Mouse (Mus musculus) midbrain, embryonic 14.5 days (tissue): ENCODE data around the gene Otol1. TPM values are rescaled to one million over a fixed set of nuclear protein-coding genes. Genes with fewer than 3 reads are reported as not detected.
A peak's percentile ranks its signal among the peaks of the same experiment; 100 is the strongest.

Experiments used
- ATAC-seq: fragments of 200-750 bp; cut with Nextera tagmentation; 2 replicates; pipeline ENCODE4 v1.8.0; 2017; ENCODE audit warnings: moderate number of reproducible peaks, moderate library complexity; ENCODE audit not compliant: low FRiP score, low TSS enrichment
- DNase-seq: peaks from one replicate; pipeline ENCODE4 v3.0.0-alpha.2; 2015
- H3K27ac ChIP-seq: fragments of 300-500 bp; sonication (generic); replicated peaks from 2 replicates; pipeline ENCODE4 v1.5.1; 2014; ENCODE audit warnings: mild to moderate bottlenecking, low read depth, low read length, moderate library complexity
- H3K27me3 ChIP-seq: fragments of 300-500 bp; sonication (generic); 2 replicates; pipeline ENCODE4 v1.6.1; 2014; ENCODE audit warnings: low read length, control low read depth, mixed read lengths; ENCODE audit not compliant: control insufficient read depth, insufficient read depth
- H3K36me3 ChIP-seq: fragments of 300-500 bp; sonication (generic); 2 replicates; pipeline ENCODE4 v1.6.1; 2014; ENCODE audit warnings: low read length, control low read depth; ENCODE audit not compliant: control insufficient read depth, insufficient read depth
- H3K4me1 ChIP-seq: fragments of 300-500 bp; sonication (generic); 2 replicates; pipeline ENCODE4 v1.6.1; 2014; ENCODE audit warnings: mild to moderate bottlenecking, antibody characterized with exemption, low read length, control low read depth; ENCODE audit not compliant: control insufficient read depth, insufficient read depth
- H3K4me2 ChIP-seq: fragments of 300-500 bp; sonication (generic); 2 replicates; pipeline ENCODE4 v1.6.1; 2014; ENCODE audit warnings: mild to moderate bottlenecking, low read length, moderate library complexity
- H3K4me3 ChIP-seq: fragments of 300-500 bp; sonication (generic); replicated peaks from 2 replicates; pipeline ENCODE4 v1.5.1; 2014; ENCODE audit warnings: low read depth, low read length
- H3K9ac ChIP-seq: fragments of 300-500 bp; sonication (generic); replicated peaks from 2 replicates; pipeline ENCODE4 v1.6.1; 2014; ENCODE audit warnings: mild to moderate bottlenecking, low read length, moderate library complexity
- H3K9me3 ChIP-seq: fragments of 300-500 bp; sonication (generic); 2 replicates; pipeline ENCODE4 v1.6.1; 2016; ENCODE audit warnings: low read length, control low read depth, mixed read lengths; ENCODE audit not compliant: control insufficient read depth
- WGBS: fragments of 180-500 bp; shearing (Covaris S2); extraction: QIAGEN DNeasy Blood & Tissue Kit; methylation state at CpG from one replicate; pipeline ENCODE4 v1.1.7; 2014; 5-methylcytosine and 5-hydroxymethylcytosine counted together
- polyA plus RNA-seq: library from polyadenylated mRNA; unstranded; fragments of >200 nt; fragmentation: Nextera tagmentation; extraction: Ambion mirVana; gene quantifications from 2 replicates; pipeline ENCODE4 v1.2.1, GENCODE M21; 2014

Gene Otol1
- polyA plus RNA-seq, 1 experiment from 2014 or later, result not detected

DNA sequence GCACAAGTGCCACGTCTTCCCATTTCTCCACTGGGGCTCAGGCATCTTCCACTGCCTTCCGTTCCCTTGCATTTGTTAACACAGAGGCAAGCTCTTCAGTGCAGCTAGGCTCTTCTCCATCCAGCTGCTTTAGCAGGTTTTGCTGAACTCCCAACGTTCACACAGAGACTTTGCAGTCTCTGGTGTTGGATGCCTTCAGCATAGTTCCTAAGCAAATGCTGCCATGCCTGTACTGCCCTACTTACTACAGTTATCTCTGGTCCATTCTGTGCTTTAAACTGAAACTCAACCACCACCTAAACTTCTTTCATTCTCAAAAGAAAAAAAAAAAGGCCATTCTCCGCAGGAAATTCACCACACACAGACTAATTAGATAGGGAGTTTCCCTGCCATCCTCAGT is 5.2 kb downstream of the Otol1 start:
- 75% methylated on average over 4 of the region's 4 CpGs for WGBS
- Histone ChIP-seq H3K9me3 (no peaks in the 10 kb centered on the region), H3K4me2 (no peak overlapping the region), H3K9ac (no peak overlapping the region), H3K4me3 (no peak overlapping the region), H3K27me3 (no peaks in the 10 kb centered on the region), H3K36me3 (no peaks in the 10 kb centered on the region), H3K27ac (no peak overlapping the region), H3K4me1 (no peaks in the 10 kb centered on the region)
- no peak for ATAC-seq
- no peak for DNase-seq

DNA sequence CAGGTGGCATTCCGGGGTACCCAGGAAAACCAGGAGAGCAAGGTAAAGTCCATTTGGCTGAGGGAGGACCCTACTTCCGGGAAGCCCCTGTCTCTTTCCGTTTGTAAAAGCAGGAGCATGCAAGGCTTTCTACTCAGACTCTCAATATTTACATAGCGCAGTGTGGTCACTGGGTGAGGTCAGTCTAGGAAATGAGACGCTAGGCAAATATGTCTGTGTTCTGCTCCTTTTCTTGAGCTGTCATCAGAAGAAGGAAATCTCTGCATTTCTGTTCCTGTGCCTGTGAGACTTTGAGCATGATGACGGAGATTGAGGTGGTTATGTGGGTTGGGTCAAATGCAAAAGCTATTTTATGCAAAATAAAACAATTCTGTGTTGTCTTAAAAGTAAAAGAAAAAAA is 19.2 kb downstream of the Otol1 start:
- no peak for DNase-seq
- no peak overlapping the region for H3K9ac ChIP-seq
- H3K27ac ChIP-seq, result no peak overlapping the region
- no peak overlapping the region for H3K4me3 ChIP-seq
- H3K9me3 ChIP-seq, result no peaks in the 10 kb centered on the region
- ATAC-seq, result no peak
- no peaks in the 10 kb centered on the region for H3K4me1 ChIP-seq
- no peaks in the 10 kb centered on the region for H3K36me3 ChIP-seq
- no peak overlapping the region for H3K4me2 ChIP-seq
- WGBS, result 70% methylated on average over 6 of the region's 6 CpGs
- no peaks in the 10 kb centered on the region for H3K27me3 ChIP-seq

DNA sequence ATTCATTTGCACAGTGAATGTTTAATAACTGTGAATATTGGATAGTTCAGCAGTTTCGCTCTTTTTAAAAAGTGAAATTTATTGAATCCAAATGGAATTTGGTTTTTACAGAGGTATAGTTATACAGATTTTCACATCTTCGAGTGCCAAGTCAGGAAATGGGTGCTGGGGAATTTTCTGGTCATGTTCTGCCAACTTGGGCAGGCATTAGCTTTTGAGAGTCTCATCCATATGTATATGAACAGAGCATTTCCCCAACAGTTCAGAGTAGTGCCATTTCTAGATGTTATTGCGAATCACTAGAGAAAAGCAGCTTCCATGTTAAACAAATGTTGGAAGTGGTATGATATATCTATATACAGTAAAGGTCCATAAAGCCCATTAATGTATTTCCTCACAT is 21.8 kb downstream of the Otol1 start:
- H3K4me1 ChIP-seq, result no peaks in the 10 kb centered on the region
- H3K9me3 ChIP-seq, result no peaks in the 10 kb centered on the region
- no peak for ATAC-seq
- H3K27ac ChIP-seq, result no peak overlapping the region
- H3K4me3 ChIP-seq, result no peak overlapping the region
- H3K27me3 ChIP-seq, result no peaks in the 10 kb centered on the region
- DNase-seq, result no peak
- 88% methylated on average over 3 of the region's 3 CpGs for WGBS
- no peaks in the 10 kb centered on the region for H3K36me3 ChIP-seq
- no peak overlapping the region for H3K9ac ChIP-seq
- no peak overlapping the region for H3K4me2 ChIP-seq

DNA sequence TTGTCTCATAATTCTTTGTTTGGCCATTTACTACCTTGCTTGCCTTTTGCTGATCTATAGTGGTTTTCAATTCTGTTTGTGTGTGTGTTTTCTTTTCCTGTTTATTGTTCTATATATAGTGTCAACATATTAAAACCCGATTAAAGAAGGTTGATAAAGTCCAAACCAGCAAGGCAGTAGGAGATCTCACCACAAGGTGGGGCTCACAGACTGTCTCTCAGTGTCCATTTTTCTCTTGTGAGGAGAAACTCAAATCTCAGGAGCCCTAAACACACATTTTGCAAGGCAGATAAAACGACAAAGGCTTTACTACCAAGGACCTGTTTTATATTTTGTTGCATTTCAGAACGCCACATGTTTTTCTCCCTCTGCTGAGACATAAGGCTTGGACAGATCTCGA is 28.2 kb downstream of the Otol1 start:
- no peaks in the 10 kb centered on the region for H3K9me3 ChIP-seq
- H3K4me3 ChIP-seq, result no peak overlapping the region
- H3K4me2 ChIP-seq, result no peak overlapping the region
- no peak for ATAC-seq
- H3K9ac ChIP-seq, result no peak overlapping the region
- no peak overlapping the region for H3K27ac ChIP-seq
- no peaks in the 10 kb centered on the region for H3K4me1 ChIP-seq
- peak; percentile 60 for DNase-seq
- no peaks in the 10 kb centered on the region for H3K27me3 ChIP-seq
- no peaks in the 10 kb centered on the region for H3K36me3 ChIP-seq
- 60% methylated on average over 4 of the region's 4 CpGs for WGBS

Other genes starting within 250 kb of the Otol1 start
- 0.38 and 0.39 TPM in 2 replicates for gene Sptssb, start 147.7 kb upstream of the Otol1 start, polyA plus RNA-seq